Mouse (Mus musculus) mouse trophoblast stem cell (cell line): ENCODE data around the gene Lysmd2.
"Not testable (repeated sequence)": the region's sequence is repeated elsewhere in the genome, so short reads cannot be mapped to it uniquely, and the experiment has no call there.

Source experiments
- in situ Hi-C, 2 experiments: fragments of 300-500 bp; cut with MseI, MboI; formaldehyde crosslinking; loops; 2 replicates in 1 of 2; 3 replicates in 1 of 2; pipeline ENCODE4 v1.15.1; 2025

Lysmd2 gene

DNA sequence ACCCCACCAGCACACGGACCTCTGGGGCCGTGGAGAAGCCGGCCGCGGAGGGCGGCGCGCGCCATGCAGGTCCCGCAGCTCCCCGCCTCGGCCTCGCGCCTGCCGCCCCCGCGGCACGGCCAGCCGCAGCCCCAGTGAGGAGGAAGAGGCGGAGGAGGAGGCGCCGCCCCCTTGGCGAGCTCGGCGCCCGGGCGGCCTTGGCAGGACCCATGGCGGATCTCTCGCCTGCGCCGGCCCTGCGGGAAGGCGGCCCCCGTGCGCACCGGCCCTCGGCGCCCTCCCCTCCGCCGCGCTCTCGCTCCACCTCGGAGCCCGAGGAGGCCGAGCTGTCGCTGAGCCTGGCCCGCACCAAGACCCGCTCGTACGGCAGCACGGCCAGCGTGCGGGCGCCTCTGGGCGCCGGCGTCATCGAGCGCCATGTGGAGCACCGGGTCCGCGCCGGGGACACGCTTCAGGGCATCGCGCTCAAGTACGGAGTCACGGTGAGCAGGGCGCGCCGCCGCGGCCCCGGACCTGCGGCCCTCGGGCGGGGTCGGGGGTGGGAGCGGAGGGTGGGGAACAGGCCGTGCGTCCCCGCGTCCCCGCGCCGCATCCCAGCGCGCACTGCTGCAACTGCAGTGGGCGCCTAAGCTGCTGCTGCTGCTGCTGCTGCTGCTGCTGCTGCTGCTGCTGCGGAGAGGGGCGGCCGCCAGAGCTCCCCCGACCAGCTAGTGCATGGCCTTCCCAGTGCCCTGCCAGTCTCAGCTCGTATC lies at the start of gene Lysmd2:
Gene Lysmd2, plus strand, starts transcription at position 186 of the 752 bp plus-strand sequence.
- in situ Hi-C loops, result no loop called here

DNA sequence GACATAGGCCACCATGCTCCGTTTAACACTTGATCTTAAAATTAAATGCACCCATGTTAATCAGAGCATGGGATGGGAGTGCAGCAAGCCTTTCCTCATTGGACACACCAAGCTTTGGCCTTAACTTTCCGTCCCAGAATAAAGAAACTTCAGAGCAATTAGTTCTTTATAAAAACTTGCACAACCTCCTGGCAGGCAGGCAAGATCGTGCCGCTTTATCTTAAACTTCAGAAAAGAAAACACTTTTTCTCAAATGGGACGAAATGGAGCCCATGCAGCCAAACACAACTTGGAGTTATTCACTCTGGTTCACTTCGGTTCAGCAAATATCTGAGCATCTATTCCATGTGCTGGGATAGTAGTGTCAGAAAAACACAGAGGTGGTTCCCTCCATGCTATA lies 46.2 kb upstream of the Lysmd2 start:
- in situ Hi-C loops, result no loop called here

DNA sequence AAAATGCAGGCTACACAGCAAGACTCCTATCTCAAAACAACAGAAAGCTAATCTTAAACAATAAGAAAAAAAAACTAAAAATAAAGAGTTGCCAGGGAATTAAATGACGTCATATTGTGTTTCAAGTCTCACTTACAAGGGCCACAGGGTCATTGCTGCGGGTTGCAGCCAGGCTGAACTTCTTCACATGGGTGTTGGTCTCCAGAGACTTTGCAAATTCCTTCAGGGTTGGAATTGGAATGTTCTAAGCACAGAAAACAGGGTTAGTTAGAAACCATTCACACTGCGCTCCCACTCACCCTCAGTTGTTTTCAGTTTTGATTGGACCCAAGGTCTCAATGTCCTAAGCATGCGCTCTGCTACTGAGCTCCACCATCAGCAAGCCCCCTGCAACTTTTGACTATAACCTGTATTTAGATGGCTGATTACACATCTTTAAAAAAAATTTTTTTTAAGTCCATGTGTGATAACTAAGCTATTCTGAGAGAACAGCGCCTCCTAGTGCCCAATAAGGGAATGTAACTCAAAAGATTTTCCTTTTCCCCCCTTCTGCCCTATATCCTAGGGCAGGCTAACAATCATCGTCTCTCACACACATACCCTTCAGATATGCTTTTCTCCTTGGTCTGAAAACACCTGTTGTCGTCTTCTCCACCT lies 43.7 kb upstream of the Lysmd2 start:
- in situ Hi-C loops, result loop anchor here in 1 of 2 experiments (5.0 kb wide), 1 partner anchor 60 kb away; no protein-coding TSS in a partner anchor

DNA sequence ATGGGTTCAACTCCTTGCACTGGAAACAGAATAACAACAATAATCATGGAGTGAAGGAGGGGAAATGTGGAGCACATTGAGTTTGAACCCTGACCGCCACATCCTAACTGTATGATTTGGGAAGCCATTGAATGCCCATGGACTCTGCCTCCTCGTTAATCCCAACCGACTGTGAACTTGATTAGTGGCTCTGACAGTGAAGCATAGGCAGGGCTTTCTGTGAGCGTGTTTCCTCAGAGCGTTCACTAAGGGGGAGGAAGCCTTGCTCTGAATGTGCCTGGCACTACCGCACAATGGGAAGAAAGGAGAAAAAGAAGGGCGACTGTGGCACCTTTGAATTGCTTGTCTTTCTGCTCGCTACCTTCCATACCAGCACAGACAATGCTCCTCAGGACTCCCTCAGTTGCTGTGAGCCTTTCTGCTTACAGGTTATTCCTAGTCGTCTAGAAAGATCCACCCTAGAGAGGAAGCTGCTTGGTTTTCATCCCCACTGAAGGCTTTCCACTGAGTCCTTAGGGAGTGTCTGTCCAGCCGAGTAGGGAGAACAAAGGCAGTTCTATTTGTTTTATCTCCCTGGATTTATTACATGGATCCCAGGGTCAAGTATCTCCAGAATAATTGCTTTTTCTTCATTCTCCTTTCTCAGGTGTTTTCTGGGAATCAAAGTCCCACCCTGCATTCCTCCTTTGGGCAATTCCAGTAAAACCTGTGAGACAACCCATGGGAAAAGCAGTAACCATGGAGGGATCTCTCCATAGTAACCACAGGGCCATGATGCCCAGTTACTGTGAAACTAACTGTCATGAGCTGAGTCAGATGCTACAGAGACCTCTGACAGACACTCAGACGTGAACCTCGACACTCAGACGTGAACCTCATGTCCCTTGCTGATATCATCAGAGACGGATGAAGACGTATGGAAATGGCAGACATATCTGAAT lies 35.4 kb upstream of the Lysmd2 start:
- in situ Hi-C loops, result no loop called here

DNA sequence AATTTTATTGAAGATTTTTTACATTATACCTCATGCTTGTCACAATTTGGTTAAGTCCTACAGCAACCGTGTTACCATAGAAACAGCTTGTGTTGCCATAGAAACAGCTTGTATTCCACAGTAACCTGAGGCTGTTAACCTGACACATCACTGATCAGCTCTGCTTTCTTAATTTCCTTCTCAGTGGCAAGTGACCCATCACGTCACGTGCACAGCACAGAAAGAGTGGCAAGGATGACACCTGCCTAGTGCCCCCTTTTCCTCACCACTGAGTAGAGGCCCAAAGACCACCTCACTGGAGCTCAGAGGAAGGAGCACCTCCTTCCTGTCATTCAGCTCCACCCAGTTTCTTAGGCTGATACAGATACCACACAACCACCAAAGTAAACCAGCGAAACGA lies 32.1 kb upstream of the Lysmd2 start:
- in situ Hi-C loops, result no loop called here

DNA sequence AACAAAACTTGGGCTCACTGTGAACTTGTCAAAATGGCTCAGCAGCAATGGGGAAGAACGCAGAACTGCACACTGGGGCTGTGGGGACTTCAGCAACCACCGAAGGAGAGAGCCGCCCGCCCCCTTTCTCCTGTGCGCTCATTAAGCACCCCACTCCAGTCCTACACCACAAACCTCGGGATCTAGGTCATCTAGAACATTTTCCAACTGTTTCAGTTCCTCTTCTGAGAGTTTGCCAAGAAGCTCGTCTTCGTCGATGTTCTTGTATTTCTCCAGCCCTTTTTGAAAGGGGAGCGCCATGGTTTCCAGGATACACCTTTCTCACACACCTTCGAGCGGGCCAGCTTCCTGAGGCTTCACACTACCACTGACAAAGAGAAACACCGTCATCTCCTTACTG lies 28.5 kb upstream of the Lysmd2 start:
- in situ Hi-C loops, result no loop called here

DNA sequence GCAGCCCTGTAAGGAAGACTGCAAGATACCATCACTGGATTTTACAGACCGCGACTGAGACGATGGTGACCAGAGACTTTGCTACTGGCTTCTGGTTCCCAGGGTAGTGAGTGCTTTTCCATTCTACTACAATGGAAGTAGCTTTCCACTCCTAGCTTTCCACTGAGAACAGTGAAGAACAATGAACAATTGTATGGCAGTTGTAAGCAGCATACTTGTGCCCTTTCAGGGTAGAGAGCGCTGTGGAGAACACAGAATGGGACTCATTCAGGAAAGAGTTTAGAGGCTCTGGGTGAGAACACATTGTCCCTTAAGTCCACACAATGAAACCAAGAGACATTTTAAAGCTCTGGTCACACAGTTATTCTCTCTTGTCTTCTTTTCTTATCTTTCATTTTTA lies 27.9 kb upstream of the Lysmd2 start:
- in situ Hi-C loops, result no loop called here

DNA sequence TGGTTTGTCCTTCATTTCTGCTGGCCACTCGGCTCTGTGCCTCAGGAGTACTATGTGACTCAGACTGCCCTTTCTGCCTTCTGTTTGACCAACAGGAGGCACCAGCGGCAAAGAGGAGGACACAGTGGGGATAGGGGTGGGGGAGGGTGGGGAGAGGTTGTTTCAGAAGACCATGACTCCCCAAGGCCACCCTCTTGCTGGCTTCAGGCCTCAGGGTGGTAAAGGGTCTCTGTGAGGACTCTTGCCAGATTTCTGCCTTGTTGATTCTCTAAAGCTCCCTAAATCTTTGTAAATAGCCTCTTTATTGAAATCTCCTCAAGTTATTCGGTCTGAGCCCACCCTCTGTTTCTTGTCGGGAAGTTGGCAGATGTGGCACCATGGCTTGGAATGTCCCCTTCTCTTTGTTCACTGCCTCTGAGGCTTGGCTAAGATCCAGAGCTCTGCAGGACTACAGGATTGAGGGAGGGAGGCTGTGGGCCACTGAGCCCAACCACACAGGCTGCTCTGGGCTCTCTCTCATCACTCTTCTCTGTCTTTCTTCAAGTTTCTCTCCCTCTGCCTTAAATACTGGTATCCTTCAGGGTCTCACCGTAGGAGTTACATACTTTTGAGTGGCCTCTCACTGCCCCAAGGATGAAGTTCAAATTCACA lies 26.2 kb upstream of the Lysmd2 start:
- in situ Hi-C loops, result no loop called here

DNA sequence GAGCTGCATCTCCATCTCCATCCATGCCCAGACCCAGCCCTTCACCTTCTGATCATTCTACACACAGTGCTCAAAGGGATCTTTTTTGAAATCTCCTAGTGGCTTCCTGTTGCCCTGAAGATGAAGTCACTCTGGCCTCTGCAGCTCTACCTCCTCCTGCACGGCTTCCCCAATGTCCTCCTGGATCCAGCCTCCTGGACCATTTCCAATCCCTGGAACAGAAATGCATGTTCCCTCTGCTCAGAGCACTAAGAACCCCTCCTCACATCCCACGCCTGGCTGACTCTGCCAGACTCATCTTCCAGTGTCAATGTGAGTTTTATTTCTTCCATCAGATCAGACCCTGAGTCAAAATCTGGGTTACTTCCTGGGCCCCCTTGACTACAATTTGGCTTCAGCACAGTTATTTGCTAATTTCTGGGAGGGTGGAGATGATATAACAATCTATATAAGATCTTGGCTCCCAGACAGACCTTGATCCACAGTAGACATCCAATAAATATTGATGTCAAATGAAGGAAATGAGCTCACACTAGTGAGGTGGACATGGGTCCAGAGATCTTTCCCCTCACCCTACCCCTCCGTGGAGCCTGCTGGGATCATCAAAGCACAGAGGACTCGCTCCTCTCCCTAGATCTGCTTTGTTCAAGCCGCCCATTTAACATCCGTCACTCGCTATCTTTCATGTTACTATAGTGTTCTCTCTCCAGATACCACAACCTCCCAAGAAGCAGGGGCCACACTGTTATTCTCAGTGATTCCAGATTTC lies 25.2 kb upstream of the Lysmd2 start:
- in situ Hi-C loops, result no loop called here

DNA sequence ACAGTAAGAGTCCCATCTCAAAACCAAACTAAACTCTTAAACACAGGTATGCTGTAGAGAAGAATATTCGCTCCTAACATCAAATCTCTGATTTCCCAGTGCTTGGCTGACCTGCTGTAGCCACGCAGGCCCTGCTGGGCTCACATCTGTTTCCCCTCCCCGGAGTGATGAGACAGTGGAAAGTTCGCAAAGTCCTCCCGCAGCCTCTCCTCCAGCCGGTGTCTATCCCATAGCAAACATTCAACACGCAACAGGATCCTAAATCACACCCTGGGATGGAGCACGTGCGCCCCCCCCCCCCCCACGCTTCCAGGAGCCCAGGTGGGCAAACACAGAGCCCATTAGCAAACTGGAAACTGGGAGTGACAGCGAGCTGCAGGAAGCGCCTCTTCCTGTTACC lies 24.0 kb upstream of the Lysmd2 start:
- in situ Hi-C loops, result no loop called here

DNA sequence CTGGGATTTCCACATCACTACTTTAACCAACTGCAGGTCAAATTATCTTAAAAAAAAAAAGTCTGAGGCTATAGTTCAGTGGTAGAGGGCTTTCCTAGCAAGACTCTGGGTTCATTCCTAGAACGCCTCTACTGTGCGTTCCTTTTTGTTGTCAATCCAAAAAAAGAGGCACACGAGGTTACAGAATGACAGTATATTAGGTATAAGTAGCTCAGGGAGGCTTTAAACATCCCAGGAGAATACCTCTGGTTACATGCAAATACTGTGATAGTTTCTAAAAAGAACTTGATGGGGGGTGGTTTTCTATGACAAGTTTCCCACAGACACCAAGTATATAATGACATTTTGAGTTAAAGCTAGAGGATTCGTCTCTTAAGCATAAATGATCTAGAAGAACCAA lies 18.0 kb upstream of the Lysmd2 start:
- in situ Hi-C loops, result no loop called here

DNA sequence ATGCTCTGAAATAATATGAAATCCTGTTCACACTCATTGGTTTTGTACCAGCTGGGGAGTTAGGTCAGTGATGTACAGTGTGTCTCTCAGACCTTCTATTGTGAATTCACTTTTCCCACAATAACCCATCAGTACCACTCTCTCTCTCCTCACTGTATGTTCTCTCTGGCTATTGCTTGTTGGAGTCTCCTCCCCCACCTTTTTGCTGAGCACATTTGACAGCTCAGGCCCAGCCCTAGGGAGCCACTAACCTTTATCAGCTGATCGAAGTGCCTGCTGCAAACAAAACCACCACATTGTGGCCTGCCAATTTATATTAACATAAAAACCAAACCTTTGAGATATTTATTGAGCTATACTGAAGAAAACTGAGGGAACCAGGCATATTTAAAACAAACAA lies 16.0 kb upstream of the Lysmd2 start:
- in situ Hi-C loops, result no loop called here

DNA sequence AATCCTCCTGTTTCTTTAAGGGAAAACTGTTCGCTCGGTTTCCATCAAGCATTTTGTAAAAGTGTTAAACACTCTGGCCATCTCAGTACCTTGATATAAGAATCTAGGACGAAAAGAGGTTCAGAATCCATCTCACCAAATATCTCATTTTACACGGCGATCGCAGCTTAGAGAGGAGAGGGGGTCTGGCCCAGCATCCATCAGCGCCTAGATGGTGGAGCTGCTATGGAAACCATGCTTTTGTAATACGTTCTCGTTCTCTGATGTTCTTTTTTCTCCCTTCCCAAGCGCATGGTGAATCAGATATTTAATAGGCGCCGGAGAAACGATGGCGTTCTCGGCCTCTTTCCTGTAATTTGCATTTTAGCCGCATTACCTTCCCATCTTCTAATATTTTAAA lies 15.6 kb upstream of the Lysmd2 start:
- in situ Hi-C loops, result no loop called here

DNA sequence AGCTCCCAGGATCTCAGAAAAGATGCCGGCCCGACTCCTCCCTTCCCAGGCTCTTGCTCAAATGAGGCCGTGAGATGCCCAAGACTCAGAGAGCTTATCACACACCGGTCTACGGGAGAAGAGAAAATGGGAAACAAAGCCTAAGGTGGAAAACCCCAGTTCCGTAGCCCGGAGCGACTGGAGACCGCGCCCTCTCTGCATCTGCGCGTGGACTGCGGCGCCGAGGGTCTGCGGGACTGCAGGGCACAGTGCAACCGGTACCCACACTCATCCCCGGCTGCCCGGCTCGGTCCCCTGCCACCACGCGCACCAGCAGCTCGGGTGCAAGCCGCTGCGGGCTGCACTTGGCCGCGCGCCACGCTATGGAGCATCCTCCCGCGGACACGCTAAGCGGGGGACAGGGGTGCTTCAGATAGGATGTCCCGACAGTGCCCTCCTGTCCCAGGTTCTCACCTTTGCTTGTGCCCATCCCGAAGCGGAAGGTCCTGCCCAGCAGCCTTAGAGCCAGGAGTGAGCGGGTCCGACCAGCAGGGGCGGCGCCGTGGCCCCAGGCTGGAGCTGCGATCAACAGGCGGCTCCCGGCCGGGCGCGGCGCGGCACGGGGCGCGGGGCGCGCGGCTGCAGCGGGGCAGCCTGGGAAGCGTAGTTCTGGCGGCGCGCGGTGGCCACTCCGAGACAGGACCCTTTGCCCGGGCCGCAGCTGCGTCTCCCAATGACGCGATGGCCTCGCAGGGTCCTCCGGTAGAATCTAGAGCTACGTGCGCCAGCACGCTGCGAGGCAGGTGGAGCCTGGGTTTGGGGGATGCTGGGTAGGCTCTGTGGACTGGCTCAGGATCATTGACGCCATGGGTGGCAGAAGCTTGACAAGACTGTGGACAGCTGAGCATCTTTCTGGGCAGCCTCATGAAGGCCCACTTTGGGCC lies 14.7 kb upstream of the Lysmd2 start, which contains the start of gene Tmod2:
Gene Tmod2, minus strand, starts transcription at position 755 of the 923 bp plus-strand sequence.
- in situ Hi-C loops, result no loop called here

DNA sequence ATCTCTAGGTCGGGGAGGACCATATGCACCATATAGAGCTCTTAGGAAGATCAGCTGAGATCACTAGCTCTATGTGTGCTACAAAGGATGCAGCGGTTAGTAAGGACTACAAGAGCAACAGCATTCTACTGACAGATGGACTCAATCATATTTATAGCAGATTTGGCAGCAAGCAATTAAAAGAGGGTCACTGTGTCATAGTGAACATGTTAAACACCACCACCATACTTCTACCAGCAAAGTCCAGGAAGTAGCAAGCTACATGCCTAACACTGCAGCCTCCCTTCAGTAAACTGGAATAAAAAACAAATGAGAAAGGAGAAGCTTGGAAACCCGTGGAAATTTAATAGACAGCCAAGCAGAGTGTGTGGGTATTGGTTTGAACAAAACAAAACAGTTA lies 9.0 kb upstream of the Lysmd2 start:
- in situ Hi-C loops, result no loop called here

DNA sequence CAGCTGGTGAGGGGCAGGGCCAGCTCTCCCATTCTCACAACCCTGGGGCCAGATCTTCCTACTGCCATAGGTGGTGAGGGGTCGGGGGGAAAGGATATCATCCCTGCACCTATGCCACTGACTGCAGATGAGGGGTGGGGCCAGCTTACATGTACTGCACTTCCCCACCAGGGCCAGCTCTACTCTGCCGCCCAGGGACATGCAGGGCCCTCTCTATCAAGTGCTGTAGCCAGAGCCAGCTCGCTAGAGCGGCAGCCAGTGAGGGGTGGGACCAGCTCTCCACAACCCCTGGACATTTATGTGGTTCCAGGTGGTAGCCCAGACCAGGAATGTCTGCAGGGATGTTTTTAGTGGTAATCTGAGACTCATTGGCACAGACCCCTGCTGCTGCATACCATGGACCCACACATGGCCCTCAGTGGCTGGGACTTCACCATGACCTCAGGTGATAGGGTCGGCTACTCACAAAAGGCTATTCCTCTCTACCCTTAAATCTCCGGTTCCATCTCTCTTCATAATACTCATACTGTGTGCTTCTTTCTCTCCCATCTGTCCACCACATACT lies 6.6 kb upstream of the Lysmd2 start:
- in situ Hi-C loops, result no loop called here

DNA sequence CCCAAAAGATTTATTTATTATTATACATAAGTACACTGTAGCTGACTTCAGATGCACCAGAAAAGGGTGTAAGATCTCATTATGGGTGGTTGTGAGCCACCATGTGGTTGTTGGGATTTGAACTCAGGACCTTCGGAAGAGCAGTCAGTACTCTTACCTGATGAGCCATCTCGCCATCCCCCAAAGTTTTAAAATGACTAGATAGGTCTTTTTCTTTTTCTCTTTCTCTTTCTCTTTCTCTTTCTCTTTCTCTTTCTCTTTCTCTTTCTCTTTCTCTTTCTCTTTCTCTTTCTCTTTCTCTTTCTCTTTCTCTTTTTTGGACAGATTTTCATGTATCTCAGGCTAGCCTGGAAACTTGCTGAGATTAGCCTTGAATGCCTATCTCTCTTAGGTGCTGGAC lies 5.8 kb upstream of the Lysmd2 start:
- in situ Hi-C loops, result not testable (repeated sequence)

DNA sequence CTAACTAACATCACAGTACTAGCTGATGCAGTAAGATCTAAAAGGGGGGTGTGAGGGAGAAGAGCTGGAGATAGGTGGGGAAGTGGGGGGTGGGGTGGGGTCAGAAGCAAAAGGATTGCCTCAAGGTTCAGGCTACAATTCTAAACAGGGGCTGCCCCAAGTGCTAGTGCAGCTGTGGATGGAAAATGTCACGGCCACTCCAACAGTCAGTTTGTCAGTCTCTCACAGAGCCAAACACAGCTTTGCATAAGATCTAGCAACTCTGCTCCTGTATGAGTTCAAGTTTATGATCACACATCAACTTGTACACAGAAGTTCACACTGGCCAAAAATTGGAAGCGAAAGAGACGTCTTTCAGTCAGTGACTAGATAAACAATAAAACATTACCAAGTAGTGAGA lies 4.1 kb upstream of the Lysmd2 start:
- in situ Hi-C loops, result no loop called here

DNA sequence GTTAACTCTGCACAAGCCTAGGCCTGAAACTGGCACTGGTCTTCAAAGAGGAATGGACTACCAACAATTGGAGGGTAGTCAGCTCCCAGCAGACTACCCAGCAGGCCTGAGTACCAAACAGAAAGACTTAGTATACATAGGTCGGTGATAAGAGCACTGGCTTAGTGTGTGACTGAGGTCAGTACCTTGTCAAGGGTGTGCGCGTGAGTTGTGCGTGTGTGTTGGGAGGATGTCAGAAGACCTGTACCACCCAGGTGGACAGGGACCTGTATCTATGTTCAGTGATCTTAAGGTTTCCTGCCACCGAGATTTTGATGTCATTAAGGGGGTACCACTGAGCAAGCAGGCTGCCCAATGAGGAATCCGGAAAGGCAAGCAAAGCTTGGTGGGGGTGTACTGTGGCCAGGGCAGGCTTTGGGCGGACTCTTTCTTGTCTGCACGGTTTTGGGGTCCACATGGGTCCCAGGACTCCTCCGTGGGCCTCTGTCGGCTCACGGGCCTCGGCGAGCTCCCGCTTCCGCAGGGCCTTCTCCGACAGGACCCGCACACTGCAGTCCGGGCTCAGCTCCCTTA lies 472 bp upstream of the Lysmd2 start:
- in situ Hi-C loops, result no loop called here
